Mouse (Mus musculus): ENCODE data around the gene Il4ra. TPM values are rescaled to one million over a fixed set of nuclear protein-coding genes. Genes with fewer than 3 reads are reported as not detected.

Gene Il4ra
- total RNA-seq, 2 experiments from 2014 or later, result 22.2 to 23.7 TPM

- DNase-seq, result peak; percentile 61
Measured at GRCm38 (mm10) chr7:125550881-125551381, 989 bp upstream of the Il4ra start.

GRCm38 (mm10) chr7:125552851-125553555 is 1.1 kb downstream of the Il4ra start:
- peak; percentile 6 for DNase-seq

- peak; percentile 5 for DNase-seq
Measured at GRCm38 (mm10) chr7:125553653-125554428, 1.9 kb downstream of the Il4ra start.

- DNase-seq, result no peak
Measured at GRCm38 (mm10) chr7:125554456-125555114, 2.7 kb downstream of the Il4ra start.

- no peak for DNase-seq
Measured at GRCm38 (mm10) chr7:125555351-125555872, 3.5 kb downstream of the Il4ra start.

- no peak for DNase-seq
Measured at GRCm38 (mm10) chr7:125556096-125556495, 4.2 kb downstream of the Il4ra start.

GRCm38 (mm10) chr7:125556865-125557264 is 4.9 kb downstream of the Il4ra start:
- DNase-seq, result no peak

- DNase-seq, result no peak
Measured at GRCm38 (mm10) chr7:125558401-125558945, 6.6 kb downstream of the Il4ra start.

GRCm38 (mm10) chr7:125558997-125559396 is 7.1 kb downstream of the Il4ra start:
- DNase-seq, result peak; percentile 6

GRCm38 (mm10) chr7:125559537-125559936 is 7.6 kb downstream of the Il4ra start:
- peak; percentile 30 for DNase-seq

- DNase-seq, result peak; percentile 42
Measured at GRCm38 (mm10) chr7:125560146-125560785, 8.3 kb downstream of the Il4ra start.

- peak; percentile 84 for DNase-seq
Measured at GRCm38 (mm10) chr7:125561085-125561690, 9.3 kb downstream of the Il4ra start.

- no peak for DNase-seq
Measured at GRCm38 (mm10) chr7:125562413-125562812, 10.5 kb downstream of the Il4ra start.

- DNase-seq, result no peak
Measured at GRCm38 (mm10) chr7:125563093-125563492, 11.2 kb downstream of the Il4ra start.

- no peak for DNase-seq
Measured at GRCm38 (mm10) chr7:125564316-125565024, 12.6 kb downstream of the Il4ra start.

- no peak for DNase-seq
Measured at GRCm38 (mm10) chr7:125565516-125566285, 13.8 kb downstream of the Il4ra start.

- no peak for DNase-seq
Measured at GRCm38 (mm10) chr7:125566420-125566819, 14.5 kb downstream of the Il4ra start.

GRCm38 (mm10) chr7:125568888-125569287 is 17.0 kb downstream of the Il4ra start:
- DNase-seq, result no peak

- DNase-seq, result no peak
Measured at GRCm38 (mm10) chr7:125571891-125572290, 20.0 kb downstream of the Il4ra start.

GRCm38 (mm10) chr7:125572737-125573136 is 20.8 kb downstream of the Il4ra start:
- no peak for DNase-seq
